Mouse (Mus musculus): ENCODE results near the gene Hmgcr. TPM values are rescaled to one million over a fixed set of nuclear protein-coding genes. Genes with fewer than 3 reads are reported as not detected.
"Not testable (repeated sequence)": the region's sequence is repeated elsewhere in the genome, so short reads cannot be mapped to it uniquely, and the experiment has no call there.

The Hmgcr gene
- polyA plus RNA-seq, 1 experiment from 2014 or later = 73.7 TPM

- WGBS = 91% methylated on average over 4 of the region's 4 CpGs
- not testable (repeated sequence) for H3K4me3 ChIP-seq (replicated peaks); ATAC-seq (ENCODE audit: insufficient read depth, low FRiP score, low read depth); H3K27ac ChIP-seq; H3K27me3 ChIP-seq (replicated peaks); H3K4me2 ChIP-seq; H3K9me3 ChIP-seq; H3K9ac ChIP-seq; H3K4me1 ChIP-seq
- peaks cover 55% of the 10 kb centered on the region for H3K36me3 ChIP-seq
Measured at GRCm38 (mm10) chr13:96663120-96663519, 7.6 kb downstream of the Hmgcr start.

GRCm38 (mm10) chr13:96660095-96660860, 10.5 kb downstream of the Hmgcr start:
- 71% methylated on average over 10 of the region's 10 CpGs for whole genome bisulfite sequencing
- Histone ChIP-seq H3K4me2 (no peak overlapping the region), H3K9me3 (no peaks in the 10 kb centered on the region), H3K27me3 (replicated peaks) (no peaks in the 10 kb centered on the region), H3K36me3 (peaks cover 65% of the 10 kb centered on the region), H3K4me1 (no peaks in the 10 kb centered on the region), H3K9ac (no peak overlapping the region), H3K4me3 (replicated peaks) (no peak overlapping the region), H3K27ac (no peak overlapping the region)
- no peak for ATAC-seq (ENCODE audit: insufficient read depth, low FRiP score, low read depth)

- Histone ChIP-seq H3K4me1 (no peaks in the 10 kb centered on the region), H3K4me3 (replicated peaks) (no peak overlapping the region), H3K9me3 (no peaks in the 10 kb centered on the region), H3K27ac (no peak overlapping the region), H3K27me3 (replicated peaks) (no peaks in the 10 kb centered on the region), H3K36me3 (peaks cover 65% of the 10 kb centered on the region), H3K9ac (no peak overlapping the region), H3K4me2 (no peak overlapping the region)
- ATAC-seq (ENCODE audit: insufficient read depth, low FRiP score, low read depth) = no peak
- WGBS = 90% methylated on average over 7 of the region's 7 CpGs
Measured at GRCm38 (mm10) chr13:96658936-96659335, 11.8 kb downstream of the Hmgcr start.

GRCm38 (mm10) chr13:96656673-96657072, 14.1 kb downstream of the Hmgcr start:
- Histone ChIP-seq H3K27ac (no peak overlapping the region), H3K9me3 (no peaks in the 10 kb centered on the region), H3K4me3 (replicated peaks) (no peak overlapping the region), H3K4me2 (no peak overlapping the region), H3K27me3 (replicated peaks) (no peaks in the 10 kb centered on the region), H3K4me1 (no peaks in the 10 kb centered on the region), H3K9ac (no peak overlapping the region), H3K36me3 (peaks cover 67% of the 10 kb centered on the region)
- no peak for ATAC-seq (ENCODE audit: insufficient read depth, low FRiP score, low read depth)
- WGBS = 68% methylated on average over 1 of the region's 1 CpGs

GRCm38 (mm10) chr13:96653041-96653440, 17.7 kb downstream of the Hmgcr start:
- peaks cover 59% of the 10 kb centered on the region for H3K36me3 ChIP-seq
- no peak overlapping the region for H3K27ac ChIP-seq
- no peaks in the 10 kb centered on the region for H3K4me1 ChIP-seq
- WGBS = 79% methylated on average over 9 of the region's 9 CpGs
- no peak for ATAC-seq (ENCODE audit: insufficient read depth, low FRiP score, low read depth)
- no peak overlapping the region for H3K4me2 ChIP-seq
- H3K9ac ChIP-seq = no peak overlapping the region
- H3K4me3 ChIP-seq (replicated peaks) = no peak overlapping the region
- no peaks in the 10 kb centered on the region for H3K9me3 ChIP-seq
- H3K27me3 ChIP-seq (replicated peaks) = no peaks in the 10 kb centered on the region

- Histone ChIP-seq H3K4me3 (replicated peaks) (no peak overlapping the region), H3K9me3 (no peaks in the 10 kb centered on the region), H3K36me3 (peaks cover 9% of the 10 kb centered on the region; the same call in 1 of the 2 replicates), H3K4me1 (no peaks in the 10 kb centered on the region), H3K4me2 (no peak overlapping the region), H3K27ac (no peak overlapping the region), H3K27me3 (replicated peaks) (no peaks in the 10 kb centered on the region), H3K9ac (no peak overlapping the region)
- ATAC-seq (ENCODE audit: insufficient read depth, low FRiP score, low read depth) = no peak
- WGBS = 63% methylated on average over 5 of the region's 5 CpGs
Measured at GRCm38 (mm10) chr13:96645822-96646221, 24.9 kb downstream of the Hmgcr start.

- no peak for ATAC-seq (ENCODE audit: insufficient read depth, low FRiP score, low read depth)
- Histone ChIP-seq H3K4me2 (no peak overlapping the region), H3K9me3 (no peaks in the 10 kb centered on the region), H3K27me3 (replicated peaks) (no peaks in the 10 kb centered on the region), H3K27ac (no peak overlapping the region), H3K4me1 (no peaks in the 10 kb centered on the region), H3K9ac (no peak overlapping the region), H3K4me3 (replicated peaks) (no peak overlapping the region), H3K36me3 (peaks cover 6% of the 10 kb centered on the region; the same call in 1 of the 2 replicates)
- 64% methylated on average over 2 of the region's 2 CpGs for WGBS
Measured at GRCm38 (mm10) chr13:96644168-96644567, 26.6 kb downstream of the Hmgcr start.

GRCm38 (mm10) chr13:96630396-96630795, 40.3 kb downstream of the Hmgcr start:
- Histone ChIP-seq H3K9ac (no peak overlapping the region), H3K4me2 (no peak overlapping the region), H3K36me3 (peaks cover 15% of the 10 kb centered on the region; the same call in 1 of the 2 replicates), H3K27me3 (replicated peaks) (no peaks in the 10 kb centered on the region), H3K9me3 (no peaks in the 10 kb centered on the region), H3K4me3 (replicated peaks) (no peak overlapping the region), H3K4me1 (no peaks in the 10 kb centered on the region), H3K27ac (no peak overlapping the region)
- WGBS = 89% methylated on average over 4 of the region's 4 CpGs
- no peak for ATAC-seq (ENCODE audit: insufficient read depth, low FRiP score, low read depth)

- ATAC-seq (ENCODE audit: insufficient read depth, low FRiP score, low read depth) = no peak
- no peaks in the 10 kb centered on the region for H3K4me1 ChIP-seq
- 23% methylated on average over 1 of the region's 1 CpGs for WGBS
- no peaks in the 10 kb centered on the region for H3K9me3 ChIP-seq
- no peak overlapping the region for H3K27ac ChIP-seq
- H3K4me2 ChIP-seq = no peak overlapping the region
- H3K9ac ChIP-seq = no peak overlapping the region
- H3K36me3 ChIP-seq = peaks cover 8% of the 10 kb centered on the region; the same call in 1 of the 2 replicates
- no peaks in the 10 kb centered on the region for H3K27me3 ChIP-seq (replicated peaks)
- H3K4me3 ChIP-seq (replicated peaks) = no peak overlapping the region
Measured at GRCm38 (mm10) chr13:96620891-96621290, 49.8 kb downstream of the Hmgcr start.

- H3K4me3 ChIP-seq (replicated peaks) = no peak overlapping the region
- no peak for ATAC-seq (ENCODE audit: insufficient read depth, low FRiP score, low read depth)
- 84% methylated on average over 3 of the region's 3 CpGs for WGBS
- H3K4me1 ChIP-seq = no peaks in the 10 kb centered on the region
- H3K9me3 ChIP-seq = no peaks in the 10 kb centered on the region
- H3K27ac ChIP-seq = no peak overlapping the region
- no peak overlapping the region for H3K4me2 ChIP-seq
- H3K27me3 ChIP-seq (replicated peaks) = no peaks in the 10 kb centered on the region
- H3K36me3 ChIP-seq = peaks cover 13% of the 10 kb centered on the region; the same call in 1 of the 2 replicates
- H3K9ac ChIP-seq = no peak overlapping the region
Measured at GRCm38 (mm10) chr13:96614615-96615014, 56.1 kb downstream of the Hmgcr start.

GRCm38 (mm10) chr13:96604242-96604641, 66.5 kb downstream of the Hmgcr start:
- ATAC-seq (ENCODE audit: insufficient read depth, low FRiP score, low read depth) = no peak
- 80% methylated on average over 2 of the region's 2 CpGs for WGBS
- no peak overlapping the region for H3K4me3 ChIP-seq (replicated peaks)
- no peaks in the 10 kb centered on the region for H3K27me3 ChIP-seq (replicated peaks)
- no peaks in the 10 kb centered on the region for H3K9me3 ChIP-seq
- no peaks in the 10 kb centered on the region for H3K4me1 ChIP-seq
- no peak overlapping the region for H3K27ac ChIP-seq
- no peak overlapping the region for H3K4me2 ChIP-seq
- no peak overlapping the region for H3K9ac ChIP-seq
- peaks cover 6% of the 10 kb centered on the region; the same call in 1 of the 2 replicates for H3K36me3 ChIP-seq

GRCm38 (mm10) chr13:96599182-96599581, 71.6 kb downstream of the Hmgcr start:
- Histone ChIP-seq H3K4me1 (peaks cover 3% of the 10 kb centered on the region; the same call in 1 of the 2 replicates), H3K36me3 (no peaks in the 10 kb centered on the region), H3K9me3 (no peaks in the 10 kb centered on the region), H3K27ac (no peak overlapping the region), H3K27me3 (replicated peaks) (no peaks in the 10 kb centered on the region), H3K9ac (no peak overlapping the region), H3K4me2 (no peak overlapping the region), H3K4me3 (replicated peaks) (no peak overlapping the region)
- ATAC-seq (ENCODE audit: insufficient read depth, low FRiP score, low read depth) = no peak
- WGBS = 88% methylated on average over 9 of the region's 9 CpGs

Measured in stomach, embryonic 15.5 days (tissue).